Mouse (Mus musculus) heart, embryonic 13.5 days (tissue): ENCODE measurements around the gene Ccdc148. TPM values are rescaled to one million over a fixed set of nuclear protein-coding genes. Genes with fewer than 3 reads are reported as not detected.

Experiments
- ATAC-seq: fragments of 200-750 bp; cut with Nextera tagmentation; 2 replicates; pipeline ENCODE4 v1.8.0; 2017; ENCODE audit warnings: moderate TSS enrichment; ENCODE audit not compliant: insufficient number of reproducible peaks, low FRiP score, low TSS enrichment; ENCODE audit errors: extremely low read depth
- H3K27ac ChIP-seq: fragments of 300-500 bp; sonication (generic); replicated peaks from 2 replicates; pipeline ENCODE4 v1.5.1; 2015; ENCODE audit warnings: moderate library complexity, mild to moderate bottlenecking, inconsistent platforms
- H3K27me3 ChIP-seq: fragments of 300-500 bp; sonication (generic); replicated peaks from 2 replicates; pipeline ENCODE4 v1.6.1; 2015; ENCODE audit warnings: mild to moderate bottlenecking, inconsistent platforms
- H3K36me3 ChIP-seq: fragments of 300-500 bp; sonication (generic); 2 replicates; pipeline ENCODE4 v1.6.1; 2015; ENCODE audit warnings: mild to moderate bottlenecking, inconsistent platforms
- H3K4me1 ChIP-seq: fragments of 300-500 bp; sonication (generic); 2 replicates; pipeline ENCODE4 v1.6.1; 2015; ENCODE audit warnings: inconsistent platforms
- H3K4me2 ChIP-seq: fragments of 300-500 bp; sonication (generic); 2 replicates; pipeline ENCODE4 v1.6.1; 2015; ENCODE audit warnings: inconsistent platforms, mild to moderate bottlenecking, moderate library complexity
- H3K4me3 ChIP-seq: fragments of 300-500 bp; sonication (generic); 2 replicates; pipeline ENCODE4 v1.5.1; 2015; ENCODE audit warnings: moderate library complexity, mild to moderate bottlenecking, inconsistent platforms
- H3K9ac ChIP-seq: fragments of 300-500 bp; sonication (generic); 2 replicates; pipeline ENCODE4 v1.6.1; 2015; ENCODE audit warnings: inconsistent platforms, mild to moderate bottlenecking, moderate library complexity
- H3K9me3 ChIP-seq: fragments of 300-500 bp; sonication (generic); 2 replicates; pipeline ENCODE4 v1.6.1; 2016; ENCODE audit warnings: inconsistent platforms
- WGBS: fragments of 180-500 bp; shearing (Covaris S2); methylation state at CpG from one replicate; pipeline ENCODE4 v1.1.7; 2015; ENCODE audit warnings: mixed read lengths; 5-methylcytosine and 5-hydroxymethylcytosine counted together
- polyA plus RNA-seq: library from polyadenylated mRNA; unstranded; fragments of >200 nt; fragmentation: Nextera tagmentation; extraction: Ambion mirVana; gene quantifications from 2 replicates; pipeline ENCODE4 v1.2.1, GENCODE M21; 2015

The Ccdc148 gene
- polyA plus RNA-seq, 1 experiment from 2014 or later: 0.88 TPM

- peaks cover 83% of the 10 kb centered on the region for H3K4me1 ChIP-seq
- H3K4me2 ChIP-seq: no peak overlapping the region
- H3K27me3 ChIP-seq: no peaks in the 10 kb centered on the region
- H3K36me3 ChIP-seq: peaks cover 3% of the 10 kb centered on the region
- 54% methylated on average over 5 of the region's 5 CpGs for WGBS
- 0 out of 2 replicates have a peak overlapping the region, but pooled peaks have one; percentile 8 for H3K27ac ChIP-seq
- no peak for ATAC-seq
- H3K4me3 ChIP-seq: no peak overlapping the region
- H3K9ac ChIP-seq: no peak overlapping the region
- no peaks in the 10 kb centered on the region for H3K9me3 ChIP-seq
Observed at GRCm38 (mm10) chr2:59193117-59193516, 32.6 kb upstream of the Ccdc148 start.

DNA sequence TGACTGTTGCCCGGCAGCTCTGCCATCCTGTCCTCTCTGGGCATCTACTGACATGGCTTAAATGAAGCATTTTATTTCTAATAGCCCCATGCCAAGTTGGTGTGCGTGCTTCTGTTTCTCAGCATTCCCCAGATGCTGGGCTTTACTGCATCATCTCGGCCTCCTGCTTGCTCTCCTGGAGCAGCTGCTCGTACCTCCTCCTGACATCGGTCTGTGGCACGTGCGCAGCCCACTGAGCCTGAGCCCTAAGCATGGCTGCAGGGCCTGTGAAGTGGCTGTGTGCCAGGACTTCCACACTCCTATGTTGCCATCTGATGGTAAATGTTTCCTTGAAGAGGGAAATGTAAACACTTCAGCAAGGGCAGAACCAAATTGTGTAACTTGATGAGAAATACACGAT, 31.0 kb upstream of the Ccdc148 start:
- ATAC-seq: no peak
- 76% methylated on average over 8 of the region's 8 CpGs for WGBS
- H3K36me3 ChIP-seq: peaks cover 17% of the 10 kb centered on the region
- no peak overlapping the region for H3K4me3 ChIP-seq
- H3K9me3 ChIP-seq: no peaks in the 10 kb centered on the region
- no peaks in the 10 kb centered on the region for H3K27me3 ChIP-seq
- no peak overlapping the region for H3K4me2 ChIP-seq
- H3K27ac ChIP-seq: peak overlapping the region; percentile 24; the same call in 1 of the 2 replicates
- H3K9ac ChIP-seq: no peak overlapping the region
- H3K4me1 ChIP-seq: peaks cover 68% of the 10 kb centered on the region

DNA sequence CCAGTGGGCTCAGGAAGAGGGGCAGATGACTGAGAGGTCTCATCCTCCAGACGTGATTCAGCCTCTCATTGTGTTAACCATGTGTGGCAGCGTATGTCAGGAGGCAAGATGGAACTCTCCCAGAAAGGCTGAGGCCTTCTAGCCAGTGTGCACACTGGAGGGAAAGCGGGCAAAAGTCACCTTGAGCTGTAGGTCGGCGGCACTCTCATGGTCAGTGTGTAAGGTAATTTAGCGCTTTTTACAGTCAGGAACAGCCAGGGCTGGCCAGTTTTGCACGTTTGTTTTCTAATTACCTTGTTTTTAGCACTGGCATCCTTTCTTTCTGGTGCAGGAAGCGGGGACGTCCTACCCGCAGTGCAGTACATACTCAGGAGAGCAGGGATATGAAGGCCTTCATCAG, 29.7 kb upstream of the Ccdc148 start:
- no peaks in the 10 kb centered on the region for H3K27me3 ChIP-seq
- H3K9me3 ChIP-seq: no peaks in the 10 kb centered on the region
- H3K4me1 ChIP-seq: peaks cover 60% of the 10 kb centered on the region
- H3K27ac ChIP-seq: peak overlapping the region; percentile 61
- H3K4me2 ChIP-seq: no peak overlapping the region
- H3K4me3 ChIP-seq: no peak overlapping the region
- ATAC-seq: no peak
- WGBS: 81% methylated on average over 10 of the region's 10 CpGs
- H3K9ac ChIP-seq: no peak overlapping the region
- peaks cover 17% of the 10 kb centered on the region for H3K36me3 ChIP-seq

GRCm38 (mm10) chr2:59189661-59190185, 29.2 kb upstream of the Ccdc148 start:
- no peak overlapping the region for H3K4me2 ChIP-seq
- H3K9me3 ChIP-seq: no peaks in the 10 kb centered on the region
- peaks cover 59% of the 10 kb centered on the region for H3K4me1 ChIP-seq

DNA sequence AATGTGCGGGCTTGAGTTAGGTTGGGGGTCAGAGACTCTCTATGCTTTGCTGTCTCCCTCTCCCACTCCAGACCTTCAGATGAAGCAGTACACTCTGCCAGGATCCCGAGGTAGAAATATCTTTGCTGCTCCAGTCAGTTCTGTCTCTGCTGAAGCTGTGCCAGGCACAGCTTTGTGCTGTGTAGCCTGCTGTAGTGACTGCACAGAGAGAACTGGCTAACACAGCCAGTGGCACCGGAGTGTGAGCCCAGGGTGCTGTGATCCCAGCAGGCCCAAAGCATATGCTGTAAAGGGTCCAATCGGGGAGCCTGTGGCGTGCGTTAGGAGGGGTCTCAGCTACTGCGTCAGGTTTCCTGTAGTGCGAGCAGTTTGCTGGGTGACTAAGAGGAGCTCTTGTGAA, 27.8 kb upstream of the Ccdc148 start:
- H3K36me3 ChIP-seq: peaks cover 17% of the 10 kb centered on the region
- H3K4me1 ChIP-seq: peaks cover 53% of the 10 kb centered on the region
- H3K9me3 ChIP-seq: no peaks in the 10 kb centered on the region
- no peak overlapping the region for H3K4me2 ChIP-seq
- ATAC-seq: no peak
- H3K4me3 ChIP-seq: no peak overlapping the region
- H3K27ac ChIP-seq: no peak overlapping the region
- 78% methylated on average over 8 of the region's 8 CpGs for WGBS
- no peaks in the 10 kb centered on the region for H3K27me3 ChIP-seq
- no peak overlapping the region for H3K9ac ChIP-seq

More at GRCm38 (mm10) chr2:59189661-59190185, 29.2 kb upstream of the Ccdc148 start:
- WGBS: 63% methylated on average over 5 of the region's 5 CpGs
- no peaks in the 10 kb centered on the region for H3K27me3 ChIP-seq
- ATAC-seq: no peak
- no peak overlapping the region for H3K4me3 ChIP-seq
- H3K27ac ChIP-seq: peak overlapping the region; percentile 61
- H3K9ac ChIP-seq: no peak overlapping the region
- H3K36me3 ChIP-seq: peaks cover 17% of the 10 kb centered on the region

- Histone ChIP-seq H3K4me2 (no peak overlapping the region), H3K9me3 (no peaks in the 10 kb centered on the region), H3K27me3 (no peaks in the 10 kb centered on the region), H3K4me1 (peaks cover 40% of the 10 kb centered on the region), H3K36me3 (peaks cover 17% of the 10 kb centered on the region), H3K27ac (no peak overlapping the region), H3K4me3 (no peak overlapping the region), H3K9ac (no peak overlapping the region)
- 91% methylated on average over 6 of the region's 6 CpGs for WGBS
- ATAC-seq: no peak
Observed at GRCm38 (mm10) chr2:59186966-59187365, 26.5 kb upstream of the Ccdc148 start.

- no peak for ATAC-seq
Observed at GRCm38 (mm10) chr2:59186122-59186521, 25.6 kb upstream of the Ccdc148 start.

GRCm38 (mm10) chr2:59184107-59185064, 23.9 kb upstream of the Ccdc148 start:
- Histone ChIP-seq H3K27ac (no peak overlapping the region), H3K9me3 (no peaks in the 10 kb centered on the region), H3K27me3 (no peaks in the 10 kb centered on the region), H3K4me1 (peaks cover 30% of the 10 kb centered on the region), H3K4me2 (no peak overlapping the region), H3K36me3 (peaks cover 17% of the 10 kb centered on the region), H3K4me3 (no peak overlapping the region), H3K9ac (no peak overlapping the region)
- WGBS: 88% methylated on average over 11 of the region's 11 CpGs
- no peak for ATAC-seq

More at GRCm38 (mm10) chr2:59186122-59186521, 25.6 kb upstream of the Ccdc148 start:
- H3K36me3 ChIP-seq: peaks cover 17% of the 10 kb centered on the region
- H3K9ac ChIP-seq: no peak overlapping the region
- H3K4me1 ChIP-seq: peaks cover 38% of the 10 kb centered on the region
- H3K27me3 ChIP-seq: no peaks in the 10 kb centered on the region
- no peak overlapping the region for H3K27ac ChIP-seq
- H3K4me3 ChIP-seq: no peak overlapping the region
- no peak overlapping the region for H3K4me2 ChIP-seq
- no peaks in the 10 kb centered on the region for H3K9me3 ChIP-seq
- 90% methylated on average over 8 of the region's 8 CpGs for WGBS

DNA sequence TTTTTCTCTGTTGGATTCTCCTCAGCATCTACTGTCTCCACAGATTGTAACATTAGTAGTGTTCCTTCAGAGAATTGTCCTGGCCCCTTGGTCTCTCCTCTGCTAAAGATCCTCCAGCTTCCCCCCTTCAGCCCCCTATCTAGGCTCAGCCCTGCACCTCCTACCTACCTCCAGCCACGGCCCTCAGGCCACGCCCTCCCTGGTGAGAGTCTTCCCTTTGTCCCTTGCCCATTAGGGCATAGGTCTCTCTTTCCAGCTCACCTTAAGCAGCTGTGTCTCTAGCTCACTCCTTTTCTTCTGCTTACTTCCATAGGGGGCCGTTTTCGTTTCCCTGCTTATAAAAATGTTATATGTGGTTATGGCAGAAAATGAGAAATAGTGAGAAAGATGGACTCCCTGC, 23.1 kb upstream of the Ccdc148 start:
- H3K4me2 ChIP-seq: no peak overlapping the region
- no peaks in the 10 kb centered on the region for H3K9me3 ChIP-seq
- peaks cover 17% of the 10 kb centered on the region for H3K36me3 ChIP-seq
- no peak for ATAC-seq
- H3K9ac ChIP-seq: no peak overlapping the region
- H3K4me1 ChIP-seq: peaks cover 31% of the 10 kb centered on the region
- WGBS: 74% methylated on average over 4 of the region's 4 CpGs
- no peak overlapping the region for H3K4me3 ChIP-seq
- no peak overlapping the region for H3K27ac ChIP-seq
- H3K27me3 ChIP-seq: no peaks in the 10 kb centered on the region

DNA sequence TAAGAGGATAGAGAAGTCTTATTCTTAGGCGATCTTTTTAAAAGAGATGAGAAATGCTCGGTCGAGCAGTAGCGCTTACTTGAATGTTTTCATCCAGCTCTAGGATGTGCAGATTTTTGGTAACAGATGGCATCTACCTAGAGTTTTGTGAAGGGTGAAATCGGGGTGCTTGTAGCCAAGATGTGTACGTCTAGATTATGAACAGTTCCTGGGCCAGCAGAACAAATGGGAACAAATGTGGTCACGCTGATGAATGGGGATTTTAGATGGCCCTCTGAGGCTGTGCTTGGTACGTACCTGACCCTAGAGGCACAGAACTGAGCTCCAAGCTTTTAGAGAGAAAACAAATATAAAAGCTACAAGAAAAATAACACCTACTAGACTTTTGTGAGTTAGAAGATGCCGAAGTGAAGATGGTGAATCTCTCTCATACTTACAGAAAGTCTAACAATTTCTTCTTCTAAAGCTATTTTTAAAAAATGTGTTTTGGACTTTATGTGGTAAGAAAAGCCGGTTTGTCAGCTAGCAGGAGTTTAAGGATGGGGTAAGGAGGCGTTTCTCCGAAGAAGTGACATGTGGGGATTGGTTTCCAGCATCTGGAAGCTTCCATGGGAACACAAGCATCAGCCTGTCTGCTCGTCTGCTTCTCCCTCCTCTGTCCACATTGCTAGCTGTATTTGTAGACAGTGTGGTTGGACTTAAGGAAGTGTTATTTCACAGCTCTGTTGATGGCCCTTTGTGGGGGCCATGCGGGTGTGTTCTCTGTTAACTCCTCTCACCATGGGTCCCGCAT, 21.0 kb upstream of the Ccdc148 start:
- Histone ChIP-seq H3K4me3 (no peak overlapping the region), H3K27me3 (no peaks in the 10 kb centered on the region), H3K9me3 (no peaks in the 10 kb centered on the region), H3K27ac (no peak overlapping the region), H3K9ac (no peak overlapping the region), H3K4me1 (peaks cover 45% of the 10 kb centered on the region), H3K4me2 (no peak overlapping the region), H3K36me3 (no peaks in the 10 kb centered on the region; the same call in 1 of the 2 replicates)
- 88% methylated on average over 15 of the region's 15 CpGs for WGBS
- no peak for ATAC-seq

GRCm38 (mm10) chr2:59179487-59179886, 19.0 kb upstream of the Ccdc148 start:
- no peaks in the 10 kb centered on the region for H3K27me3 ChIP-seq
- no peaks in the 10 kb centered on the region; the same call in 1 of the 2 replicates for H3K36me3 ChIP-seq
- H3K4me1 ChIP-seq: peaks cover 40% of the 10 kb centered on the region
- H3K9me3 ChIP-seq: no peaks in the 10 kb centered on the region
- no peak overlapping the region for H3K4me2 ChIP-seq
- no peak overlapping the region for H3K9ac ChIP-seq
- no peak overlapping the region for H3K27ac ChIP-seq
- ATAC-seq: no peak
- H3K4me3 ChIP-seq: no peak overlapping the region
- WGBS: 47% methylated on average over 5 of the region's 5 CpGs
